In genomic region chr14:25377554-25377899, GRCm38 (mm10) we compare ENCODE assay signal across 8 mouse cellular contexts.
A peak's percentile ranks its signal among the peaks of the same experiment; 100 is the strongest.
DNase-seq lines count a peak whose midpoint lies in the region; ATAC-seq and TF ChIP-seq lines count a peak whose summit lies in the region.

No protein-coding gene starts in this region.

- peak overlapping the region; percentile 85 for H3K9ac ChIP-seq in heart, embryonic 11.5 days (ENCODE audit: low read depth, low read length)
- no peak overlapping the region; the same call in 1 of the 2 replicates for H3K9ac ChIP-seq in ES-E14 (ENCODE audit: insufficient read depth, low read depth, low read length, poor library complexity, severe bottlenecking)
- H3K9ac ChIP-seq in hindbrain, embryonic 12.5 days: peak overlapping the region; percentile 77

- no peaks in the 10 kb centered on the region for H3K36me3 ChIP-seq in heart, embryonic 11.5 days (ENCODE audit: control insufficient read depth, insufficient read depth, low read length)
- H3K36me3 ChIP-seq in ES-E14 (ENCODE audit: control insufficient read depth, insufficient read depth, low read length, poor library complexity, severe bottlenecking): no peaks in the 10 kb centered on the region
- H3K36me3 ChIP-seq in hindbrain, embryonic 12.5 days: no peaks in the 10 kb centered on the region

- DNase-seq in heart, postnatal 10 days: no peak
- DNase-seq in ES-E14 (ENCODE audit: low read depth, low spot score): no peak
- no peak for DNase-seq in urinary bladder, adult 18-20 months (ENCODE audit: low spot score in 2 of 2)
- no peak for DNase-seq in right cerebral cortex, postnatal 14 days
- DNase-seq in cerebellum, postnatal 25 days: no peak

- WGBS in heart, embryonic 11.5 days (ENCODE audit: insufficient replicate concordance): 4% methylated on average over 8 of the region's 8 CpGs
- 3% methylated on average over 8 of the region's 8 CpGs for WGBS in hindbrain, embryonic 12.5 days

- no peaks in the 10 kb centered on the region for H3K9me3 ChIP-seq in heart, embryonic 11.5 days (replicated peaks; ENCODE audit: control insufficient read depth, low read length)
- no peaks in the 10 kb centered on the region for H3K9me3 ChIP-seq in ES-E14 (ENCODE audit: control insufficient read depth, insufficient read depth, low read depth, low read length)
- no peaks in the 10 kb centered on the region for H3K9me3 ChIP-seq in hindbrain, embryonic 12.5 days (replicated peaks)

- no peaks in the 10 kb centered on the region for H3K27me3 ChIP-seq in heart, embryonic 11.5 days (ENCODE audit: control insufficient read depth, insufficient read depth, low read length)
- H3K27me3 ChIP-seq in hindbrain, embryonic 12.5 days: no peaks in the 10 kb centered on the region

- H3K4me1 ChIP-seq in heart, embryonic 11.5 days (ENCODE audit: control insufficient read depth, insufficient read depth, low read length): peaks cover 39% of the 10 kb centered on the region
- H3K4me1 ChIP-seq in ES-E14 (ENCODE audit: control insufficient read depth in 2 of 2, insufficient read depth in 2 of 2, low read length in 2 of 2, poor library complexity in 1 of 2): peaks cover 2 to 13% of the 10 kb centered on the region in 2 experiments; a peak in 3 of 4 replicates
- peaks cover 45% of the 10 kb centered on the region for H3K4me1 ChIP-seq in hindbrain, embryonic 12.5 days

- ATAC-seq in heart, embryonic 11.5 days (replicated peaks; ENCODE audit: insufficient number of reproducible peaks, low FRiP score, low TSS enrichment): peak; percentile 32; the same call in 1 of the 2 replicates
- ATAC-seq in hindbrain, embryonic 12.5 days (ENCODE audit: low FRiP score): peak; percentile 92
- peak; percentile 9 for ATAC-seq in megakaryocyte, adult 5-6 weeks (ENCODE audit: poor library complexity, severe bottlenecking)

- peak overlapping the region; percentile 78 for H3K4me2 ChIP-seq in heart, embryonic 11.5 days
- H3K4me2 ChIP-seq in hindbrain, embryonic 12.5 days (replicated peaks): peak overlapping the region; percentile 61

- intact Hi-C loops in heart, postnatal 10 days (cut with DNase I): loop anchor here (5.0 to 10.0 kb wide), 2 partner anchors 185 to 873 kb away; no protein-coding TSS in a partner anchor

- peak overlapping the region; percentile 49 for H3K4me3 ChIP-seq in heart, embryonic 11.5 days (ENCODE audit: low read depth, low read length)
- peak overlapping the region; percentile 62 to 75 for H3K4me3 ChIP-seq in ES-E14 (ENCODE audit: insufficient read depth in 1 of 2, low read depth in 1 of 2, low read length in 2 of 2, poor library complexity in 1 of 2, severe bottlenecking in 1 of 2)
- H3K4me3 ChIP-seq in hindbrain, embryonic 12.5 days: peak overlapping the region; percentile 36

- in situ Hi-C loops in ES-E14 (cut with MboI; ENCODE audit: low sequenced_read_pairs in 2 of 2, unreplicated experiment in 2 of 2): no loop called here

- peak overlapping the region; percentile 100 for H3K27ac ChIP-seq in heart, embryonic 11.5 days (ENCODE audit: low read depth, low read length)
- peak overlapping the region; percentile 44; the same call in 1 of the 2 replicates for H3K27ac ChIP-seq in ES-E14 (ENCODE audit: insufficient read depth, low read depth, low read length, poor library complexity, severe bottlenecking)
- H3K27ac ChIP-seq in hindbrain, embryonic 12.5 days: peak overlapping the region; percentile 100

TF ChIP-seq in ES-E14, 5 proteins besides CTCF, POLR2A, EP300 and RAD21:
- TF ChIP-seq MAFK (IDR thresholded peaks at IDR 0.05; ENCODE audit: insufficient read depth, low read depth, low read length): no peak
- no peak for TF ChIP-seq CHD2 (IDR thresholded peaks at IDR 0.05; ENCODE audit: low read depth, low read length)
- TF ChIP-seq ZNF384 (IDR thresholded peaks at IDR 0.05; ENCODE audit: low read depth, low read length): no peak
- no peak for TF ChIP-seq HCFC1 (IDR thresholded peaks at IDR 0.05; ENCODE audit: borderline replicate concordance, insufficient read depth, low read length)
- no peak for TF ChIP-seq ZC3H11A (IDR thresholded peaks at IDR 0.05; ENCODE audit: borderline replicate concordance, low read depth, low read length)

Comparison
In these comparisons a context has a peak if more than half of its experiments do, and no peak if none do; other contexts are left out.
1. ATAC-seq: peak in every context shown above with its lines; median percentile 92 in hindbrain, embryonic 12.5 days; 32 in heart, embryonic 11.5 days; 9 in megakaryocyte, adult 5-6 weeks.
2. H3K27ac ChIP-seq: peak in every context shown above with its lines; median percentile 100 in heart, embryonic 11.5 days; 100 in hindbrain, embryonic 12.5 days; 44 in ES-E14.